Mouse (Mus musculus): ENCODE results near the gene Slc35e3. TPM values are rescaled to one million over a fixed set of nuclear protein-coding genes. Genes with fewer than 3 reads are reported as not detected.

The Slc35e3 gene
- polyA plus RNA-seq, 1 experiment from 2014 or later, result 8.5 TPM

DNA sequence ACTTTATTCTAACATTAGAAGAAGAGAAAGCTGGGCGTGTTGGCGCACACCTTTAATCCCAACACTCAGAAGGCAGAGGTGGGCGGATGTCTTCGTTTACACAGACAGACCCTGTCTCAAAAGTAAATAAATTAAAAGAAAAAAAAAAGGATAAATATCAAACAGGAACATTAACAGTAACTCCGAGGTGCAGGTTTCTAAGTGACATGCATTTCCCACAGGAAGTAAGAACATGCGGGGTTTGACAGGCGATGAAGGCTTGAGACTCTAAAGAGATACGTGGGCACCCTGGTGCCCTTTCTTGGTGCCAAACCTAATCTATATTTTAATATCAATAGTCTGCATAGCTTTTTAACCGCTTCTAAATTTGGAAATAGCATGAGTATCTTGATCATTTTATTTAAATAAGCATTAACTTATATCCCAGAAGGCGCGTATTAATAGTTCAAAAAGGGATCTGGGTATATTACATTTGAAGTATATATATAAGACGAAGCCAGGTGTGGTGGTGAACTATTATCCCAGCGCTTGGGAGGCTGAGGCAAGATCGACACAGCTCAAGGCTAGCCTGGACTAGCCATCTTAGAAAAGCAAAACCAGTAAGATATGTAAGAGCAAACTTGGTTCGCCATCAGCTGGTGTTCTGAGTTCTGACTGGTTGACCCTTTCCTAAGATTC is 60.9 kb downstream of the Slc35e3 start:
- WGBS, result 91% methylated on average over 15 of the region's 15 CpGs
- H3K27me3 ChIP-seq (replicated peaks; ENCODE audit: control insufficient read depth, insufficient read depth, low read length), result no peaks in the 10 kb centered on the region
- no peak overlapping the region for H3K9ac ChIP-seq (ENCODE audit: low read depth, low read length)
- H3K4me2 ChIP-seq (ENCODE audit: low read depth, low read length), result no peak overlapping the region
- H3K27ac ChIP-seq (ENCODE audit: low read length), result no peak overlapping the region
- no peaks in the 10 kb centered on the region for H3K4me1 ChIP-seq (ENCODE audit: control insufficient read depth, insufficient read depth, low read length)
- H3K4me3 ChIP-seq (ENCODE audit: low read length), result no peak overlapping the region
- peaks cover 7% of the 10 kb centered on the region; the same call in 1 of the 2 replicates for H3K36me3 ChIP-seq (ENCODE audit: control insufficient read depth, insufficient read depth, low read length)
- no peak for ATAC-seq
- no peaks in the 10 kb centered on the region for H3K9me3 ChIP-seq (ENCODE audit: control insufficient read depth, low read length)

DNA sequence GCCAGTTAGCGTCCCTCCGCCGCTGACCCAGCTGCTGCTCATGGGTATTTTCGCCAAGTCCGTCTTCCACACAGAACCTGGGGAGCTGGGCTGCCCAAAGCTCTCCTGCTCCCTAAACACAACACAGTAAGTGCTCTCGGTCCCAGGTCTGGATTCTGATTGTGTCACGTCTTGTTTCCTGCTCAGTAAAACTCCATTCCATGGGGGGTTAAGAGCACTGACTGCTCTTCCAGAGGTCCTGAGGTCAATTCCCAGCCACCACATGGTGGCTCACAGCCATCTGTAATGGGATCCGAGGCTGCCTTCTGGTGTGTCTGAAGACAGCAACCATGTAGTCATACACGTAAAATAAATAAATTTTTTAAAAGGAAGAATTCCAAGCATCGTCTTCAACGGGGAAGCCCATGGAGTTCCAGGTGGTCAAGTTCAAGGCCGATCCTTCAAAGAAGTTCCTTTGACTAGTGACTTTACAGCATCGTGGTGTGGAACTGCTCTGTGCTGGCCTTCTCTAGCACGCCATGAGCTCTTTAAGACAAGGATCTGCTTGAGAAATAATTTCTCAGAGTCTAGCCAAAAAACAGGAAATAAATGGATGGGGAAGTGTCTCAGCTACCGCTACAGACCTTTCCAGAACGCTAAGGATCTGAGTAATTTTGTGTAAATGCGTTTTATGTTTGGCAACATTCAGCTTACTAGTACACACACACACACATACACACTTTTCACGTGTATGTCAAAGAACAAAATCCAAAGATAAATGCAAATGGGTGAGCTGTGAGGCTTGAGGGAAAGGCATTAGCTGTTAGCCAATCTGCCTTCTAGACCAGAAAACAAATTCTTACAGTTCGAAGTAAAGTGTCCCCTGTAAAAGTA is 61.6 kb downstream of the Slc35e3 start:
- H3K36me3 ChIP-seq (ENCODE audit: control insufficient read depth, insufficient read depth, low read length), result peaks cover 4% of the 10 kb centered on the region; the same call in 1 of the 2 replicates
- H3K9ac ChIP-seq (ENCODE audit: low read depth, low read length), result no peak overlapping the region
- no peaks in the 10 kb centered on the region for H3K9me3 ChIP-seq (ENCODE audit: control insufficient read depth, low read length)
- no peak overlapping the region for H3K4me3 ChIP-seq (ENCODE audit: low read length)
- no peak overlapping the region for H3K4me2 ChIP-seq (ENCODE audit: low read depth, low read length)
- H3K27me3 ChIP-seq (replicated peaks; ENCODE audit: control insufficient read depth, insufficient read depth, low read length), result no peaks in the 10 kb centered on the region
- no peak overlapping the region for H3K27ac ChIP-seq (ENCODE audit: low read length)
- ATAC-seq, result no peak
- no peaks in the 10 kb centered on the region for H3K4me1 ChIP-seq (ENCODE audit: control insufficient read depth, insufficient read depth, low read length)
- 87% methylated on average over 19 of the region's 19 CpGs for WGBS

DNA sequence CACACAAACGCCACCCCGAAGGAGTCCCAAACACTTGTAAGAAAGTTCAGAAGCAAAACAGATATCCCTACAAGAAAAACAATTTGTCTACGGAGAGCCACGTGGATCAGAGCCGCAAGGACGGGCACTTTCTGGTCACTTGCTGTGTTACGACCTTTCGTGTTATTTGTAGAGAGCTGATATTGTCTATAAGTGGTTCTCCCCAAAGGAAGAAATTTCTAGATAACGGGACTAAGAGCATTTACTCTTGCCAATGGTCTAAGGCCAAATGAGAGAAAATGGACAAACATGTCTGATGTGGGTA is 62.5 kb downstream of the Slc35e3 start:
- ATAC-seq, result no peak
- Histone ChIP-seq H3K27ac (ENCODE audit: low read length) (no peak overlapping the region), H3K4me3 (ENCODE audit: low read length) (no peak overlapping the region), H3K4me1 (ENCODE audit: control insufficient read depth, insufficient read depth, low read length) (peaks cover 3% of the 10 kb centered on the region; the same call in 1 of the 2 replicates), H3K9me3 (ENCODE audit: control insufficient read depth, low read length) (no peaks in the 10 kb centered on the region), H3K9ac (ENCODE audit: low read depth, low read length) (no peak overlapping the region), H3K27me3 (replicated peaks; ENCODE audit: control insufficient read depth, insufficient read depth, low read length) (no peaks in the 10 kb centered on the region), H3K36me3 (ENCODE audit: control insufficient read depth, insufficient read depth, low read length) (peaks cover 4% of the 10 kb centered on the region; the same call in 1 of the 2 replicates), H3K4me2 (ENCODE audit: low read depth, low read length) (no peak overlapping the region)
- 92% methylated on average over 9 of the region's 9 CpGs for WGBS

Other genes with a start within 250 kb of the Slc35e3 start
- gene Cpm, start 116.9 kb downstream of the Slc35e3 start, polyA plus RNA-seq (2015; fragmentation: Nextera tagmentation; extraction: Ambion mirVana), result 47.7 and 51.8 TPM in 2 replicates
- 30.8 and 32.4 TPM in 2 replicates for gene Mdm2, start 35.6 kb downstream of the Slc35e3 start, polyA plus RNA-seq (2015; fragmentation: Nextera tagmentation; extraction: Ambion mirVana)
- gene Nup107, start 46.3 kb upstream of the Slc35e3 start, polyA plus RNA-seq (2015; fragmentation: Nextera tagmentation; extraction: Ambion mirVana), result 42.0 and 48.8 TPM in 2 replicates
- gene Rap1b, start 99.7 kb upstream of the Slc35e3 start, polyA plus RNA-seq (2015; fragmentation: Nextera tagmentation; extraction: Ambion mirVana), result 157 and 163 TPM in 2 replicates

Measured in intestine, embryonic 16.5 days (tissue).